12 mouse cellular contexts compared by ENCODE assay signal in genomic region chr11:116648976-116649375, GRCm38 (mm10). TPM values are rescaled to one million over a fixed set of nuclear protein-coding genes. Genes with fewer than 3 reads are reported as not detected.
DNase-seq lines count a peak whose midpoint lies in the region; ATAC-seq and TF ChIP-seq lines count a peak whose summit lies in the region.
"Had no signal": no experiment of that assay in that cellular context is flagged by ENCODE, and none has a peak within 500 bp of the region (broad histone marks: within the 10 kb centered on the region; RNA-seq: fewer than 3 reads in every experiment).

No protein-coding gene starts in this region.

- no peaks in the 10 kb centered on the region for H3K79me2 ChIP-seq in heart, adult 2 months (replicated peaks; ENCODE audit: control insufficient read depth, insufficient read depth, low read length)

- H3K4me2 ChIP-seq in lung, embryonic 15.5 days: no peak overlapping the region
- no peak overlapping the region for H3K4me2 ChIP-seq in embryonic facial prominence, embryonic 13.5 days
- no peak overlapping the region for H3K4me2 ChIP-seq in liver, postnatal 0 days (ENCODE audit: low read depth, low read length)
- H3K4me2 ChIP-seq: hindbrain, embryonic 14.5 days had no signal

- no peak overlapping the region for H3K4me3 ChIP-seq in heart, adult 2 months
- no peak overlapping the region for H3K4me3 ChIP-seq in lung, embryonic 15.5 days
- no peak overlapping the region for H3K4me3 ChIP-seq in lung, adult 2 months (replicated peaks; ENCODE audit: extremely low read depth, low read depth, low read length)
- H3K4me3 ChIP-seq in embryonic facial prominence, embryonic 13.5 days: no peak overlapping the region
- no peak overlapping the region for H3K4me3 ChIP-seq in liver, postnatal 0 days (ENCODE audit: low read depth, low read length)

- peak overlapping the region; percentile 82 for H3K27ac ChIP-seq in heart, adult 2 months
- peak overlapping the region; percentile 88 for H3K27ac ChIP-seq in lung, embryonic 15.5 days
- H3K27ac ChIP-seq in embryonic facial prominence, embryonic 13.5 days: peak overlapping the region; percentile 78; the same call in 1 of the 2 replicates
- H3K27ac ChIP-seq in liver, postnatal 0 days (ENCODE audit: low read depth): peak overlapping the region; percentile 79; the same call in 1 of the 2 replicates
- H3K27ac ChIP-seq: hindbrain, embryonic 14.5 days; liver, embryonic 14.5 days had no signal

- no peak for DNase-seq in heart, adult 2 months
- no peak for DNase-seq in heart, postnatal 36 days
- no peak for DNase-seq in lung, adult 2 months
- DNase-seq in liver, postnatal 0 days: no peak
- no peak for DNase-seq in cerebellum, adult 8-10 months
- no peak for DNase-seq in right cerebral cortex, adult 18-20 months
- DNase-seq: forebrain, postnatal 0 days; layer of hippocampus, adult 9-11 months had no signal

- no peak for TF ChIP-seq EP300 in heart, adult 2 months (IDR thresholded peaks at IDR 0.05; ENCODE audit: insufficient read depth, low read depth, low read length)
- no peak for TF ChIP-seq EP300 in liver, postnatal 0 days (IDR thresholded peaks at IDR 0.05; ENCODE audit: low read depth)

- no peak for ATAC-seq in lung, embryonic 15.5 days (ENCODE audit: borderline replicate concordance, extremely low read depth, low FRiP score, low TSS enrichment)
- ATAC-seq in embryonic facial prominence, embryonic 13.5 days (ENCODE audit: insufficient number of reproducible peaks, insufficient read depth, low FRiP score, low TSS enrichment, low read depth): no peak
- ATAC-seq in liver, postnatal 0 days: no peak; the same call in 1 of the 2 replicates
- ATAC-seq: forebrain, postnatal 0 days had no signal

- TF ChIP-seq CTCF in heart, adult 2 months (IDR thresholded peaks at IDR 0.05): no peak
- TF ChIP-seq CTCF in lung, adult 2 months (IDR thresholded peaks at IDR 0.05; ENCODE audit: insufficient read depth, low read length): no peak
- TF ChIP-seq CTCF in liver, postnatal 0 days (IDR thresholded peaks at IDR 0.05; ENCODE audit: low read depth): no peak

- no peaks in the 10 kb centered on the region for H3K36me3 ChIP-seq in heart, adult 2 months (ENCODE audit: control insufficient read depth, insufficient read depth, low read length)
- H3K36me3 ChIP-seq in lung, embryonic 15.5 days: no peaks in the 10 kb centered on the region
- H3K36me3 ChIP-seq in embryonic facial prominence, embryonic 13.5 days: no peaks in the 10 kb centered on the region
- H3K36me3 ChIP-seq in liver, postnatal 0 days (replicated peaks; ENCODE audit: insufficient read depth, low read length): no peaks in the 10 kb centered on the region

- 46% methylated on average over 10 of the region's 10 CpGs for WGBS in heart, adult 2 months
- 71% methylated on average over 10 of the region's 10 CpGs for whole genome bisulfite sequencing in lung, embryonic 15.5 days
- WGBS in lung, adult 2 months: 67% methylated on average over 10 of the region's 10 CpGs
- 70% methylated on average over 10 of the region's 10 CpGs for WGBS in embryonic facial prominence, embryonic 13.5 days
- 73% methylated on average over 10 of the region's 10 CpGs for WGBS in liver, postnatal 0 days (ENCODE audit: insufficient replicate concordance)

- no peak for TF ChIP-seq POLR2A in heart, adult 2 months (IDR thresholded peaks at IDR 0.05; ENCODE audit: insufficient read depth, low read depth, low read length)
- no peak for TF ChIP-seq POLR2A in lung, adult 2 months (IDR thresholded peaks at IDR 0.05; ENCODE audit: borderline replicate concordance, extremely low read depth, low read depth, low read length)

- H3K9ac ChIP-seq in heart, adult 2 months (ENCODE audit: low read depth, low read length): peak overlapping the region; percentile 18; the same call in 1 of the 2 replicates
- H3K9ac ChIP-seq in lung, embryonic 15.5 days: no peak overlapping the region
- peak overlapping the region; percentile 49 for H3K9ac ChIP-seq in embryonic facial prominence, embryonic 13.5 days
- H3K9ac ChIP-seq in liver, postnatal 0 days (replicated peaks): no peak overlapping the region
- H3K9ac ChIP-seq: forebrain, postnatal 0 days; hindbrain, embryonic 14.5 days; liver, embryonic 14.5 days had no signal

- H3K9me3 ChIP-seq in lung, embryonic 15.5 days: no peaks in the 10 kb centered on the region
- H3K9me3 ChIP-seq in embryonic facial prominence, embryonic 13.5 days: no peaks in the 10 kb centered on the region
- H3K9me3 ChIP-seq in liver, postnatal 0 days (ENCODE audit: low read length): no peaks in the 10 kb centered on the region

- intact Hi-C loops in heart, adult 2 months (cut with DNase I): no loop called here
- intact Hi-C loops in heart, postnatal 36 days (cut with DNase I): loop anchor here (10.0 kb wide), 1 partner anchor 86 kb away; no protein-coding TSS in a partner anchor

- peaks cover 3% of the 10 kb centered on the region; the same call in 1 of the 2 replicates for H3K27me3 ChIP-seq in heart, adult 2 months (ENCODE audit: control insufficient read depth, insufficient read depth, low read length)
- peaks cover 24% of the 10 kb centered on the region for H3K27me3 ChIP-seq in lung, embryonic 15.5 days
- peaks cover 39% of the 10 kb centered on the region for H3K27me3 ChIP-seq in embryonic facial prominence, embryonic 13.5 days
- peaks cover 23% of the 10 kb centered on the region for H3K27me3 ChIP-seq in liver, postnatal 0 days (ENCODE audit: insufficient read depth, low read length)

- H3K4me1 ChIP-seq in heart, adult 2 months (ENCODE audit: control insufficient read depth, insufficient read depth, low read length): peaks cover 7% of the 10 kb centered on the region
- H3K4me1 ChIP-seq in lung, embryonic 15.5 days: peaks cover 59% of the 10 kb centered on the region
- H3K4me1 ChIP-seq in lung, adult 2 months (ENCODE audit: control insufficient read depth, insufficient read depth, low read length): peaks cover 17% of the 10 kb centered on the region
- H3K4me1 ChIP-seq in embryonic facial prominence, embryonic 13.5 days: peaks cover 78% of the 10 kb centered on the region
- H3K4me1 ChIP-seq in liver, postnatal 0 days (ENCODE audit: insufficient read depth): peaks cover 3% of the 10 kb centered on the region

RNA-seq across cellular contexts. Expression of gene Prcd, which starts 4.4 kb away (rescaled TPM):
- 1 to 10 TPM; 1.1 to 1.3 TPM for total RNA-seq in heart, adult 2 months (2021)
- 0.76 and 1.1 TPM in 2 replicates for polyA plus RNA-seq in heart, adult 2 months (2012; rRNA removed)
- 1 to 10 TPM in 1 of 2 experiments, under 1 TPM in 1; 0.97 to 1.8 TPM for total RNA-seq in heart, postnatal 36 days (2021)
- 1.8 and 3.2 TPM in 2 replicates for polyA plus RNA-seq in lung, embryonic 15.5 days (2015; fragmentation: Nextera tagmentation; extraction: Ambion mirVana)
- 2.8 and 5.6 TPM in 2 replicates for polyA plus RNA-seq in lung, adult 2 months (2012; rRNA removed)
- 0.69 and 0.80 TPM in 2 replicates for polyA plus RNA-seq in embryonic facial prominence, embryonic 13.5 days (2015; fragmentation: Nextera tagmentation; extraction: Ambion mirVana)
- polyA plus RNA-seq in liver, postnatal 0 days (2015; fragmentation: Nextera tagmentation; extraction: Ambion mirVana): 0.32 TPM in 1 of 2 replicates, not detected in the other

RNA-seq across cellular contexts. Expression of gene Cygb, which starts 5.1 kb away (rescaled TPM):
- total RNA-seq in heart, adult 2 months (2021): 10 to 100 TPM; 42.5 to 50.3 TPM
- 55.0 and 66.1 TPM in 2 replicates for polyA plus RNA-seq in heart, adult 2 months (2012; rRNA removed)
- 10 to 100 TPM; 39.8 to 50.8 TPM for total RNA-seq in heart, postnatal 36 days (2021)
- polyA plus RNA-seq in lung, embryonic 15.5 days (2015; fragmentation: Nextera tagmentation; extraction: Ambion mirVana): 11.2 and 11.9 TPM in 2 replicates
- 33.6 and 41.2 TPM in 2 replicates for polyA plus RNA-seq in lung, adult 2 months (2012; rRNA removed)
- polyA plus RNA-seq in embryonic facial prominence, embryonic 13.5 days (2015; fragmentation: Nextera tagmentation; extraction: Ambion mirVana): 7.1 and 7.9 TPM in 2 replicates
- polyA plus RNA-seq in liver, postnatal 0 days (2015; fragmentation: Nextera tagmentation; extraction: Ambion mirVana): 3.6 and 3.7 TPM in 2 replicates

RNA-seq across cellular contexts. Expression of gene Rhbdf2, which starts 22.2 kb away (rescaled TPM):
- total RNA-seq in heart, adult 2 months (2021): 10 to 100 TPM; 10.8 to 11.2 TPM
- polyA plus RNA-seq in heart, adult 2 months (2012; rRNA removed): 19.2 and 22.3 TPM in 2 replicates
- total RNA-seq in heart, postnatal 36 days (2021): 10 to 100 TPM; 10.3 to 15.3 TPM
- polyA plus RNA-seq in lung, embryonic 15.5 days (2015; fragmentation: Nextera tagmentation; extraction: Ambion mirVana): 12.5 and 13.5 TPM in 2 replicates
- polyA plus RNA-seq in lung, adult 2 months (2012; rRNA removed): 82.2 and 87.8 TPM in 2 replicates
- polyA plus RNA-seq in embryonic facial prominence, embryonic 13.5 days (2015; fragmentation: Nextera tagmentation; extraction: Ambion mirVana): 4.2 and 4.3 TPM in 2 replicates
- 4.9 and 6.2 TPM in 2 replicates for polyA plus RNA-seq in liver, postnatal 0 days (2015; fragmentation: Nextera tagmentation; extraction: Ambion mirVana)

Comparison
In these comparisons a context has a peak if more than half of its experiments do, and no peak if none do; other contexts are left out.
1. H3K9ac ChIP-seq: peak in heart, adult 2 months (single experiment) and embryonic facial prominence, embryonic 13.5 days (single experiment); none in lung, embryonic 15.5 days (single experiment) and liver, postnatal 0 days (single experiment).
2. Peak in every context shown above with its lines, with median percentiles within 50 percentile points of each other: H3K27ac ChIP-seq.